Mouse (Mus musculus): Measurements from ENCODE around the gene Sgo2b. TPM values are rescaled to one million over a fixed set of nuclear protein-coding genes. Genes with fewer than 3 reads are reported as not detected.
A peak's percentile ranks its signal among the peaks of the same experiment; 100 is the strongest.
"Not testable (repeated sequence)": the region's sequence is repeated elsewhere in the genome, so short reads cannot be mapped to it uniquely, and the experiment has no call there.

Gene Sgo2b
- polyA plus RNA-seq (2015; fragmentation: Nextera tagmentation; extraction: Ambion mirVana) = not detected in 2 replicates

DNA sequence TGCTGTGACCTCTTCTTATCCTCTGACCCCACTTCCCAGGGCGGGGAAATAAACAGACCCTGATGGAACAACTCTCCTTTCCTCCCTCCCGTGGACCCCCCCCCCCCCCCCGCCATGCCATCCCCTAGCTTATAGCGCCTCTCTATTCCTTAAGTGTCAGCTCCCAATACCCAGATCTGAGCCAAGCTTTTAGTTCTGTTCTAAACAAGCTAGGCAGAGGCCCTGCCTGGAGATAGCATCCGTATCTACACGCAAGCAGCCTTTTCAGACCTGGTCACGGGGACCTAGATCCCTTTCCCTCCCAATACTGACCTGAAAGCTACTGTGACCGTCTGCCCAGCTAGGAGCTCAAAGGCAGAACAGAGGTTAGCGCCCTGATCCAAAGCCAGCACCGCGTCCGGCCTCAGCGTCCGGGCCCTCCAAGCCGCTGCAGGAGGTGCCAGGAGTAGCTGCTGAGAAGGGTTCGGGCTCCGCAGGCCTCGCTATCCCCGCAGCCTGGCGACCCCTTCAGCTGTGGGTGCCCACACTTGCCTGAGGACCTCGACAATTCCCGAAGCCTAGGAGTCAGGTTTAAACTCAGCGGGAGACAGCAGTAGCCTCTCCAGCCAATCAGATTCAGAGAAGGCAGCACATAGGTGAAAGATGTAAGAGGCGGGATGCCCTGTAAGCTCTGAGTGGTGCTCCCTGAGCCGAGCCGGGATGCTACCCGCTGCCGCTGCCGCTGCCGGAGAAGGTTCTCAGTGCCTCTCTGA lies at the start of gene Sgo2b:
TSS of gene Sgo2b (minus strand) at position 623 of the 752 bp plus-strand sequence.
- Histone ChIP-seq H3K9ac (replicated peaks; ENCODE audit: low read depth) (no peak within 1 kb of the TSS), H3K4me1 (ENCODE audit: insufficient read depth, low read depth, low read length) (no peaks in the 10 kb centered on the region), H3K9me3 (ENCODE audit: low read length) (no peaks in the 10 kb centered on the region), H3K4me2 (replicated peaks; ENCODE audit: low read depth, low read length) (0 out of 2 replicates have a peak within 1 kb of the TSS, but pooled peaks have one; percentile 14), H3K36me3 (ENCODE audit: insufficient read depth, low read length) (no peaks in the 10 kb centered on the region), H3K27me3 (replicated peaks; ENCODE audit: insufficient read depth, low read length) (no peaks in the 10 kb centered on the region), H3K27ac (ENCODE audit: low read length) (no peak within 1 kb of the TSS), H3K4me3 (ENCODE audit: low read depth, low read length) (no peak within 1 kb of the TSS)
- TF ChIP-seq CTCF (IDR thresholded peaks at IDR 0.05) = no peak
- TF ChIP-seq EP300 (IDR thresholded peaks at IDR 0.05) = no peak
- ATAC-seq = no peak
- 6% methylated on average over 28 of the region's 30 CpGs for WGBS
- DNase-seq (ENCODE audit: low spot score) = no peak

DNA sequence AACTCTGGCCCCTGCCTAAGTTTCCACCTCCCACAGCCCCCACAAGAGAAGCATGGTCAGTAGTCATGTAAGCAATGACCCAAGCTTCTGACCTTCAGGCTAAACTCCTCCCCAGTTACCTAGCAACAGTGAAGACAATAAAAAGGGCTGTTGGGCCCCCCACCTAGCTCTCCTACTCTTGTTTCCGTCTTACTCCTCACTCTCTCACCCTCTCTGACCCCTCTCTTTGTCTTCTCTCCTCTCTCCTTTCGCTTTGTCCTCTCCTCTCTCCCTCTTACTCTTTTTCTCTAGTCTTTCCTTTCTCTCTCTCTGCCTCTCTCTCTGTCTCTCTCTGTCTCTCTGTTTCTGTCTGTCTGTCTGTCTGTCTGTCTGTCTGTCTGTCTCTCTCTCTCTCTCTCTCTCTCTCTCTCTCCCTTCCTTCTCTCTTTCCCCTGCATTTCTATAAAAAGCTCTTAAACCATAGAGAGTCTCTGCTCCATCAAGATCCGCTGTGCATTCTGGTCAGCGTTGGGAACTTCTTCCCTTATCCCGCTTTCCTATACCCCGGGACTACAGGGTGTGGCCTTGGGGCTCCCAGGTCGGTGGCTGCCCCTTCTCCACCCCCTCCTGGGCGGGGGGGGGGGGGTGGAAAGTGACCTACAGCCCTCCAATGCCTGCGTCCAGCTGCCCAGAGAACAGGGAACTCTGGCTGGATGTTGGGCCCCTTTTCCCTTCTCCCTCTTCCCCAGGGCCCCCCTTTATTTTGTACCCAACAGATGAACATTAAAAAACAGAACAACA lies 18.8 kb upstream of the Sgo2b start:
- ATAC-seq; H3K9ac ChIP-seq (replicated peaks; ENCODE audit: low read depth); H3K4me1 ChIP-seq (ENCODE audit: insufficient read depth, low read depth, low read length); H3K27me3 ChIP-seq (replicated peaks; ENCODE audit: insufficient read depth, low read length); DNase-seq (ENCODE audit: low spot score); H3K36me3 ChIP-seq (ENCODE audit: insufficient read depth, low read length); H3K9me3 ChIP-seq (ENCODE audit: low read length); H3K4me2 ChIP-seq (replicated peaks; ENCODE audit: low read depth, low read length); H3K27ac ChIP-seq (ENCODE audit: low read length); H3K4me3 ChIP-seq (ENCODE audit: low read depth, low read length): not testable (repeated sequence)
- 35% methylated on average over 9 of the region's 9 CpGs for WGBS

DNA sequence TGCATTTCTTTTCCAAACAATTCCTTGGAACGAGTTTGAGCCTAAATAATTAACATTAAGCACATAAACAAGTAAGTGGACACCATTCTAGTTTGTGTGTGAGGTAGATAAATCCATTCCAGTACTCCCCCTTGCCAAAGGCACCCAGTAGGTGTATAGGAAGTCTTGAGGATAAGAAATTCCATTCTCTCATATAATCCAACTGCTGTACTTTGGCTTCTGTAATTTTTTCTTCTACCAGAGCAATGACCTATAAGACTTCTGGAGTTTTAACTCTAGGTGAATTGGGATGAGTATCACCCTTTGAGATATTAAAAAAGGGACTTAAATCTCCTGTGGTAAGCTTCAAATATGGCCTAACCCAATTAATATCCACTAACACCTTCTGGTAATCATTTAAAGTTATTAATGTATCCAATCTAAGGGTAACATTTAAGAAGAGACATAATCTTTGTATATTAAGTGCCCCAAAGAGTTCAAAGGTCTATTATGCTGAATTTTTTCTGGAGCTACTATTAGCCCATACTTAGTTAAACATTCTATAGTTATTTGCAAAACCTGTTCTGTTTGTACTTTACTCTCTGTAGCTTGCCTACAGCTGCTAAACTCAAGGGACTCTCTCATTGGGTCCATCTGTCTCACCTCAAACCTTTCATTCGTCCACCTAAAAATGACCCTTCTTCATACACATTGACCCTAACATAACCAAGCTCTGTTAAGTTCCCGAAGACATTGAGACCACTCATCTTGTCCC lies 9.2 kb upstream of the Sgo2b start:
- no peaks in the 10 kb centered on the region for H3K36me3 ChIP-seq (ENCODE audit: insufficient read depth, low read length)
- H3K4me2 ChIP-seq (replicated peaks; ENCODE audit: low read depth, low read length) = no peak overlapping the region
- H3K27me3 ChIP-seq (replicated peaks; ENCODE audit: insufficient read depth, low read length) = no peaks in the 10 kb centered on the region
- TF ChIP-seq EP300 (IDR thresholded peaks at IDR 0.05) (no peak), CTCF (IDR thresholded peaks at IDR 0.05) (no peak)
- DNase-seq (ENCODE audit: low spot score) = no peak
- no peak overlapping the region for H3K9ac ChIP-seq (replicated peaks; ENCODE audit: low read depth)
- 69% methylated on average over 3 of the region's 3 CpGs for whole genome bisulfite sequencing
- no peaks in the 10 kb centered on the region for H3K9me3 ChIP-seq (ENCODE audit: low read length)
- no peak overlapping the region for H3K27ac ChIP-seq (ENCODE audit: low read length)
- no peak overlapping the region for H3K4me3 ChIP-seq (ENCODE audit: low read depth, low read length)
- ATAC-seq = no peak
- no peaks in the 10 kb centered on the region for H3K4me1 ChIP-seq (ENCODE audit: insufficient read depth, low read depth, low read length)

DNA sequence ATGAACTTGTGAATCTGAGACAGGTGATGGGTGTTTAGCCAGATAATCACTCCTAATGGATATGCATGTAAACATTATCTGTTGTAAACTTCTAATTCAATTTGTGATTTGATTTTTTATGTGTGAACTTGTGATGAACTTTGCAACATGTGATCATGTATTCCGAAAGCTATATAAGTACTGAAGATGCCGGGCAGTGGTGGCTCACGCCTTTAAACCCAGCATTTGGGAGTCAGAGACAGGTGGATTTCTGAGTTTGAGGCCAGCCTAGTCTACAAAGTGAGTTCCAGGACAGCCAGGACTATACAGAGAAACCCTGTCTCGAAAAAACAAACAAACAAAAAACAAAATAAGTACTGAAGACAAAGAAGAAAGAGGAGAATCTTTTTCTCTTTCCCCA lies 1.8 kb upstream of the Sgo2b start:
- not testable (repeated sequence) for ATAC-seq; H3K9ac ChIP-seq (replicated peaks; ENCODE audit: low read depth)

DNA sequence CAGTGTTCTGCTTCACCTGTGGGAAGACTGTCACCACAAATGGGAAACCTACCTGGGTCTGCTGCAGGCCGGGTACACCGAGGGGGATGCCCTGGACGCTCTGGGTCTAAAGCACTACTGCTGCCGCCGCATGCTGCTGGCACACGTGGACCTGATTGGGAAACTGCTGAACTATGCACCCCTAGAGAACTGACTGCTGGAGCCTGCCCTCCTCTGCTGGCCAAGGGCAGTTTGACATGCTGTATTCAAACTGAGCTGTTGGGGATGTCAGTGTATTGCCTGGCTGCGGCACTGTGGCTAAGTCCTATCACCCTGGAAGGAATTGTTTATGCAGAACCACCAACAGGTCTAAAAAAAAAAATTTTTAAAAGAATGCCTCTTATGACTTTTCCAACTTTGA lies 18.9 kb downstream of the Sgo2b start:
- no peak for DNase-seq (ENCODE audit: low spot score)
- H3K27ac ChIP-seq (ENCODE audit: low read length) = no peak overlapping the region
- no peak overlapping the region for H3K9ac ChIP-seq (replicated peaks; ENCODE audit: low read depth)
- ATAC-seq = no peak
- TF ChIP-seq CTCF (IDR thresholded peaks at IDR 0.05) (no peak), EP300 (IDR thresholded peaks at IDR 0.05) (no peak)
- H3K27me3 ChIP-seq (replicated peaks; ENCODE audit: insufficient read depth, low read length) = no peaks in the 10 kb centered on the region
- no peak overlapping the region for H3K4me2 ChIP-seq (replicated peaks; ENCODE audit: low read depth, low read length)
- H3K9me3 ChIP-seq (ENCODE audit: low read length) = no peaks in the 10 kb centered on the region
- 80% methylated on average over 7 of the region's 7 CpGs for WGBS
- H3K36me3 ChIP-seq (ENCODE audit: insufficient read depth, low read length) = no peaks in the 10 kb centered on the region
- H3K4me3 ChIP-seq (ENCODE audit: low read depth, low read length) = no peak overlapping the region
- no peaks in the 10 kb centered on the region for H3K4me1 ChIP-seq (ENCODE audit: insufficient read depth, low read depth, low read length)

More for the DNA sequence above, 1.8 kb upstream of the Sgo2b start:
- H3K4me3 ChIP-seq (ENCODE audit: low read depth, low read length); H3K4me2 ChIP-seq (replicated peaks; ENCODE audit: low read depth, low read length); H3K27ac ChIP-seq (ENCODE audit: low read length); H3K27me3 ChIP-seq (replicated peaks; ENCODE audit: insufficient read depth, low read length); H3K9me3 ChIP-seq (ENCODE audit: low read length); H3K4me1 ChIP-seq (ENCODE audit: insufficient read depth, low read depth, low read length); H3K36me3 ChIP-seq (ENCODE audit: insufficient read depth, low read length); DNase-seq (ENCODE audit: low spot score): not testable (repeated sequence)
- 75% methylated on average over 4 of the region's 4 CpGs for WGBS
